Mouse (Mus musculus) neural tube, embryonic 12.5 days (tissue): ENCODE measurements around the gene Cdc42ep3. TPM values are rescaled to one million over a fixed set of nuclear protein-coding genes. Genes with fewer than 3 reads are reported as not detected.

Experiments
- ATAC-seq: fragments of 200-750 bp; cut with Nextera tagmentation; 2 replicates; pipeline ENCODE4 v1.8.0; 2017; ENCODE audit warnings: low read depth, mild to moderate bottlenecking, moderate TSS enrichment, moderate library complexity; ENCODE audit not compliant: low FRiP score
- H3K27ac ChIP-seq: fragments of 300-500 bp; sonication (generic); 2 replicates; pipeline ENCODE4 v1.5.1; 2016
- H3K27me3 ChIP-seq: fragments of 300-500 bp; sonication (generic); replicated peaks from 2 replicates; pipeline ENCODE4 v1.6.1; 2016; ENCODE audit warnings: mild to moderate bottlenecking
- H3K36me3 ChIP-seq: fragments of 300-500 bp; sonication (generic); 2 replicates; pipeline ENCODE4 v1.6.1; 2016; ENCODE audit warnings: mild to moderate bottlenecking
- H3K4me1 ChIP-seq: fragments of 300-500 bp; sonication (generic); 2 replicates; pipeline ENCODE4 v1.6.1; 2016
- H3K4me2 ChIP-seq: fragments of 300-500 bp; sonication (generic); replicated peaks from 2 replicates; pipeline ENCODE4 v1.6.1; 2016; ENCODE audit warnings: mild to moderate bottlenecking
- H3K4me3 ChIP-seq: fragments of 300-500 bp; sonication (generic); 2 replicates; pipeline ENCODE4 v1.5.1; 2016
- H3K9ac ChIP-seq: fragments of 300-500 bp; sonication (generic); 2 replicates; pipeline ENCODE4 v1.6.1; 2016; ENCODE audit warnings: mild to moderate bottlenecking
- H3K9me3 ChIP-seq: fragments of 300-500 bp; sonication (generic); 2 replicates; pipeline ENCODE4 v1.6.1; 2016; ENCODE audit warnings: mild to moderate bottlenecking
- WGBS: fragments of 180-500 bp; shearing (Covaris S2); methylation state at CpG from one replicate; pipeline ENCODE4 v1.1.7; 2016; 5-methylcytosine and 5-hydroxymethylcytosine counted together
- polyA plus RNA-seq: library from polyadenylated mRNA; unstranded; fragments of >200 nt; fragmentation: Nextera tagmentation; extraction: Ambion mirVana; gene quantifications from 2 replicates; pipeline ENCODE4 v1.2.1, GENCODE M21; 2016

The Cdc42ep3 gene
- polyA plus RNA-seq, 1 experiment from 2014 or later = 34.5 TPM

DNA sequence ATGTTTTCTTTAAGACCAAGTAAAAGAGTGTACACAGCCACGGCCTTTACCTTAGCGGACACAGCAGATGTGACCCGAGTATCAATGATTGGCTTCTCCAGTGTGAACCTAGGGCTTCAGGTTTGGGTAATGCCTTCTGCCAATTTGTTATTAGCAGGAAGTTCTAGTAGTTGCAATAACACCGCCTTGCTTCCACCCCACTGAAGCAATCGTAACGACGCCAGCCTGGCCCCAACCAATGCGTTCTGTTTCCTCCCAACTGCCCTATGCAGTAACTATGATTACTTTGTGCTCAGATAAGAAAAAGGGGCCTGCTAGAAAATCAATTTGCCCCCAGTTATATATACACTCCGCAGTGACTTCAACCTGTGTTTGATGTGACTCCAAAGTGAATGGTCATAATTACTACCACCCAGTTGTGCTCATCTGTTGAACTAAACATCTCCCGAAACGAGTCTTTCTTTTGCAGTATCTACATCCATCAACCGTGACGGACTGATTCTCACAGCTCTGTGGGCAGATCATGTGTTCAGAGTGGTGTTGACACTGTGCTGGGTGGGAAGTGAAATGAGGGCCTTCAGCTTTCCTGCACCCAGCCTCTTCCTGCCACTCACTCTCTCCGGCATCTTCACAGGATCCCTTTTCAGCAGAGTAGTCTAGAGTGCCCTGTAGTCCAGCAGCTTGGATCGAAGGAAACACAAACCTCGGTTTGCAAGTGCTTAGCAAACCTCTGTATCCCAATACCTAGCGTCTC is 51.0 kb downstream of the Cdc42ep3 start:
- Histone ChIP-seq H3K9ac (no peak overlapping the region), H3K27ac (no peak overlapping the region), H3K4me2 (no peak overlapping the region), H3K9me3 (no peaks in the 10 kb centered on the region), H3K4me1 (no peaks in the 10 kb centered on the region), H3K36me3 (no peaks in the 10 kb centered on the region), H3K4me3 (no peak overlapping the region), H3K27me3 (no peaks in the 10 kb centered on the region)
- WGBS = 92% methylated on average over 17 of the region's 17 CpGs
- ATAC-seq = no peak

DNA sequence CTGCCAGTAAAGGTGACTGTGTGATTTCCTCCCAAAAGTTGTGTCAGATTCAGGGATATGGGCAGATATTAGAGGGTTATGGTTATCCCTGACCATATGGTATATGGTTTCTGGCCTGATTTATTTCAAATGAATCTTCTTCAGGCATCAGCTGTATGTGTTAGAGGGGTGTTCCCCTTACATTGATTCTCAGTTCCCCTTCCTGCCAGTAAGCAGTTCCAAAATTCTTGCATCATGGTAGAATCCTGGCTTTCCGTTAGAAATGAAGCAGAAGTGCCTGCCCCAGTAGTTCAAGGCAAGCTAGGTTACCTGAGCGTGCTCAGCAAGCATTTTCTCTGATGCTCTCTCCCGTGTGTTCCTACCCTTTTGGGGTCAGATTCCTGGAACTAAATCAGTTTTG is 51.7 kb downstream of the Cdc42ep3 start:
- 90% methylated on average over 3 of the region's 3 CpGs for WGBS
- Histone ChIP-seq H3K9me3 (no peaks in the 10 kb centered on the region), H3K27me3 (no peaks in the 10 kb centered on the region), H3K27ac (no peak overlapping the region), H3K9ac (no peak overlapping the region), H3K4me3 (no peak overlapping the region), H3K36me3 (no peaks in the 10 kb centered on the region), H3K4me1 (no peaks in the 10 kb centered on the region), H3K4me2 (no peak overlapping the region)
- ATAC-seq = no peak

DNA sequence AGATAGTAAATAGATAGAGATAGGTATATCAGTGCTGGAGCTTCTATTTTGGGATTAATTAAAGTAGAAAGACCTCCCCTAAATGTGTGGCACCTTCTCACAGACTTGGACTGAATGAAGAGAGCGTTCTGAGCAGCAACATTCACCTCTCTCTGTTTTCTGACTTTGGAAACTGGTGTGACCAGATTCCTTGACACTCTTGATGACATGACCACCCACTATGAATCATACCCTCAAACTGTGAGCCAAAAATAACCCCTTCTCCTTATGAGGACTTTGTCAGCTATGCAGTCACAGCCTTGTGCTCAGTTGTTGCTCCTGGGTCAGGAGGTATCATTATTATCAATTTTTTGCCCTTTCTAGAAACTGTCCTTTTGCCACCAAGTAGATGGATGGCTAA is 55.0 kb downstream of the Cdc42ep3 start:
- ATAC-seq = no peak
- no peaks in the 10 kb centered on the region for H3K27me3 ChIP-seq
- H3K27ac ChIP-seq = no peak overlapping the region
- H3K4me3 ChIP-seq = no peak overlapping the region
- H3K9me3 ChIP-seq = no peaks in the 10 kb centered on the region
- no peak overlapping the region for H3K4me2 ChIP-seq
- H3K36me3 ChIP-seq = no peaks in the 10 kb centered on the region
- no peaks in the 10 kb centered on the region for H3K4me1 ChIP-seq
- no peak overlapping the region for H3K9ac ChIP-seq
- 100% methylated on average over 1 of the region's 1 CpGs for WGBS

DNA sequence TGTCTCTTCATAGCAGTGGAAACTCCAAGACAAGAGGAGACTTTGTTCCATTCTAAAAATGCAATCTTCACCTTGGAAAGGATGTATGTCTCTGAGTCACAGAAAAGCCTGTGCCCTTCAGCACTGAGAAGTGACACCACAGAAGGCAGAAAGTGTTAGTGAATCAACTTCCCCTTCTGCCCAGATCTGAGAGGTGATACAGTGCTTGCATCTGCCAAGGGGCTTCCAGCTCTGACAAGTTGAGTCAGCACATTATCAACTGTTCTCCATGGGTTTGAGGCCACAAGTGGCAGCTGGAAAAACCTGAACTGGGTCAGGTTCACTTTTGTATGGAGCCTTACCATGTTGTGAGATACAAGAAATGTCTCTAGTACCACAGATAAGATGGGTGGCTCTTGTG is 55.9 kb downstream of the Cdc42ep3 start:
- H3K4me2 ChIP-seq = no peak overlapping the region
- no peak overlapping the region for H3K27ac ChIP-seq

DNA sequence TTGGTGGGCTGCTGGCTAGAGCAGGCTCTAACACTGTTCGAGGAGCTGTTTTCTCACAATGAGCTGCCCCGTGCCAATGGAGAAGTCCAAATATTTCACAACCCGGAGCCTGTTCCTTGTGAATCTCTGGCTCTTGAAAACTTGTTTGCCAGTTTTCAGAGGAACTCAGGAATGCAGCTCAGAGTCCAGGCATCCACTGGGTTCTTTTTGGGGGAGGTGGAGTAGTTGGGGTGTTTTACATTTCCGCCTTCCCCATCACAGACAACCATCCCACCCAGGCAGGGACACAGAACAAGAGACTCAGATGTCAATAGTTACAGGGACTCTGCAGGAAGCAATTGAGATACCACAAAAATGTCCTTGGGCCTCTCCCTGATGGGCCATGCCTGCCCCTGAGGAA is 59.0 kb downstream of the Cdc42ep3 start:
- ATAC-seq = no peak
- Histone ChIP-seq H3K4me2 (no peak overlapping the region), H3K9me3 (no peaks in the 10 kb centered on the region), H3K27ac (no peak overlapping the region), H3K27me3 (no peaks in the 10 kb centered on the region), H3K4me3 (no peak overlapping the region), H3K36me3 (no peaks in the 10 kb centered on the region), H3K9ac (no peak overlapping the region), H3K4me1 (no peaks in the 10 kb centered on the region)
- WGBS = 75% methylated on average over 4 of the region's 4 CpGs

More for the DNA sequence above, 55.9 kb downstream of the Cdc42ep3 start:
- no peaks in the 10 kb centered on the region for H3K36me3 ChIP-seq
- no peak for ATAC-seq
- H3K9ac ChIP-seq = no peak overlapping the region
- H3K4me1 ChIP-seq = no peaks in the 10 kb centered on the region
- H3K9me3 ChIP-seq = no peaks in the 10 kb centered on the region
- H3K4me3 ChIP-seq = no peak overlapping the region
- H3K27me3 ChIP-seq = no peaks in the 10 kb centered on the region

DNA sequence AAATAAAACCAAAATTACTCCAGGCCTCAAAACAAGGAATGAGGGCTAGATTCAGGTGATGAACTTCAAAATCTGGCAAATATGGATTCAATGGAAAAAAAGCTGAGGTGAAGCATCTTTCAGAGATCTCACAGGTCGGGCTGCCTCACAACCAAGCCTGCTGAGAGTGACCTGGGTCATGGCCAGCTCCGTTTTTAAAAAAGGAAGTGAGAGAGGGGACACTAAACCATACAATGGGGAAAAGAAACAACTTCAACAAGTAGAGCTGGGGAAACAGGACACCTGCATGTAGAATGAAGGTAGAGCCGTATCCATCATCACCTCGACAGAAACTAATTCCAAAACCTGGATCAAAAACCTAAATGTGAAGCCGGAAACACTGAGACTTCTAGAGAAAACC is 63.2 kb downstream of the Cdc42ep3 start:
- H3K27me3 ChIP-seq = no peaks in the 10 kb centered on the region
- no peak overlapping the region for H3K27ac ChIP-seq
- no peaks in the 10 kb centered on the region for H3K36me3 ChIP-seq
- WGBS = 79% methylated on average over 5 of the region's 5 CpGs
- no peak overlapping the region for H3K4me3 ChIP-seq
- no peaks in the 10 kb centered on the region for H3K4me1 ChIP-seq
- ATAC-seq = no peak
- no peak overlapping the region for H3K4me2 ChIP-seq
- no peak overlapping the region for H3K9ac ChIP-seq
- no peaks in the 10 kb centered on the region for H3K9me3 ChIP-seq

DNA sequence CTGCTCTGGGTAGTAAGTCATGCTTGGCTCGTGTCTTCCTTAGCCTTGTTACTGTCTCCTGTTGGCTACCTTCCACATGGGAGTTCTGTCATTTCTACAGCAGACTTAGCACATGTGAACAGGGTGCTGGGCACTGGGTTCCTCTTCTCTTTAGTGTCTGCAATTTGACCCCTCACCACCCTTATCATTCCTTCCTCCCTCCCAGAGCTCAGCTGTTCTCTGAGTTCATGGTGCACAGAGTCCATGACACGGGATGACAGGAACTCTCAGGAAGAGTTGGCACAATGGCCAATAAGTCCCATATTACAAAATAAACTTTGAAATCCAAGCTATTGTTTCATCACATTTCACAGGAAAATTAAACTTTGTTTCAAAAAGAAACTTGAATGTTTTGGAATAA is 64.2 kb downstream of the Cdc42ep3 start:
- H3K4me1 ChIP-seq = no peaks in the 10 kb centered on the region
- no peak overlapping the region for H3K4me3 ChIP-seq
- H3K27me3 ChIP-seq = no peaks in the 10 kb centered on the region
- H3K9ac ChIP-seq = no peak overlapping the region
- WGBS = 82% methylated on average over 2 of the region's 2 CpGs
- ATAC-seq = no peak
- no peaks in the 10 kb centered on the region for H3K9me3 ChIP-seq
- no peak overlapping the region for H3K27ac ChIP-seq
- no peaks in the 10 kb centered on the region for H3K36me3 ChIP-seq
- H3K4me2 ChIP-seq = no peak overlapping the region

DNA sequence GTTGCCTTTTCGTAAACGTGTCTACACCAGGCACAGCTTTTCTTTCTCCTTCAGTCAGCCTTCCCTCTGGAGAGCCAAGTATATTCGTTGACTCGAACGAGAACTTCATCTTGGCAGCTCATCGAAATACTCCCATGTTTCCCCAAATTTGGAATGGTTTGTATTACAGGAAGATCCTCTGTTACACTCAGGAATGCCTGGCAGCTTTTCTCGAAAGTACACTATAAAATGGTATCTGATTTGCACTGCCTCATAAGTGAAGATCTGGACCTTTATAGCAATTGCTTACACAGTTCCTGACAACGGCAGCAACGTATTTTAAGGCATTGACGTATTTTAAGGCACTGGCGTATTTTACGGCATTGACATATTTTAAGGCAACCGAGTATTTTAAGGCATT is 67.6 kb downstream of the Cdc42ep3 start:
- H3K4me1 ChIP-seq = 0 out of 2 replicates have a peak, but pooled peaks cover 3% of the 10 kb centered on the region
- no peaks in the 10 kb centered on the region for H3K9me3 ChIP-seq
- no peak overlapping the region for H3K4me3 ChIP-seq
- H3K36me3 ChIP-seq = no peaks in the 10 kb centered on the region
- no peak overlapping the region for H3K4me2 ChIP-seq
- WGBS = 88% methylated on average over 13 of the region's 13 CpGs
- ATAC-seq = no peak
- H3K27me3 ChIP-seq = no peaks in the 10 kb centered on the region
- no peak overlapping the region for H3K27ac ChIP-seq
- no peak overlapping the region for H3K9ac ChIP-seq

DNA sequence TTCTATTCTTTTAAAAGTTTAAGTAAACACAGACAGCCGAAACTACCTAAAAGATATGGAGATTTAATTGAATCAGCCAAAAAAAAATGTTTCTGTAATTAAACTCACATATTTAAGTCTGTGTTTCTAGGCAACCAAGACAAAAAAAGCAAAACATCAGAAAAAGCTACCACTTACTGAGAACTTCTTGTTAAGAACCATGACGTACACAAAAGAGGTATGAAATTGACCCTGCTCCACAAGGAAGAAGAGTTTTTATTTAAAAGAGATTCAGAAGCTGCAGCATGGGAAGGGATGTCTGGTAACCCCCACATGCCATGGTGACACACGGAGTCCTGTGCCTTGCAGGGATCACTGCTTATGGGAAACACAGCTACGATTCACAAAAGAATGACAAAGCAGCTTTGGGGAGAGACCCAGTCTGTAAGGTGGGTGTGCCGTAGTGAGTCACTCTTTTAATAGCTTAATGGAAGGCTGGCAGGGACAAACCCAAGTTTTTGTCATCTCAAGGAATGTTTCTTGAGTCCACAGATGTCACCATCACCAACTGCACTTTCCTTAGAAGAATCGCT is 69.8 kb downstream of the Cdc42ep3 start:
- H3K36me3 ChIP-seq = no peaks in the 10 kb centered on the region
- ATAC-seq = no peak
- no peaks in the 10 kb centered on the region for H3K9me3 ChIP-seq
- no peak overlapping the region for H3K27ac ChIP-seq
- 0 out of 2 replicates have a peak, but pooled peaks cover 3% of the 10 kb centered on the region for H3K4me1 ChIP-seq
- no peak overlapping the region for H3K9ac ChIP-seq
- 39% methylated on average over 6 of the region's 6 CpGs for WGBS
- no peaks in the 10 kb centered on the region for H3K27me3 ChIP-seq
- no peak overlapping the region for H3K4me3 ChIP-seq
- H3K4me2 ChIP-seq = no peak overlapping the region
